Mouse (Mus musculus): ENCODE data around the gene Fhit. TPM values are rescaled to one million over a fixed set of nuclear protein-coding genes. Genes with fewer than 3 reads are reported as not detected.

The Fhit gene
- polyA plus RNA-seq, 1 experiment from 2014 or later, result 21.4 TPM

DNA sequence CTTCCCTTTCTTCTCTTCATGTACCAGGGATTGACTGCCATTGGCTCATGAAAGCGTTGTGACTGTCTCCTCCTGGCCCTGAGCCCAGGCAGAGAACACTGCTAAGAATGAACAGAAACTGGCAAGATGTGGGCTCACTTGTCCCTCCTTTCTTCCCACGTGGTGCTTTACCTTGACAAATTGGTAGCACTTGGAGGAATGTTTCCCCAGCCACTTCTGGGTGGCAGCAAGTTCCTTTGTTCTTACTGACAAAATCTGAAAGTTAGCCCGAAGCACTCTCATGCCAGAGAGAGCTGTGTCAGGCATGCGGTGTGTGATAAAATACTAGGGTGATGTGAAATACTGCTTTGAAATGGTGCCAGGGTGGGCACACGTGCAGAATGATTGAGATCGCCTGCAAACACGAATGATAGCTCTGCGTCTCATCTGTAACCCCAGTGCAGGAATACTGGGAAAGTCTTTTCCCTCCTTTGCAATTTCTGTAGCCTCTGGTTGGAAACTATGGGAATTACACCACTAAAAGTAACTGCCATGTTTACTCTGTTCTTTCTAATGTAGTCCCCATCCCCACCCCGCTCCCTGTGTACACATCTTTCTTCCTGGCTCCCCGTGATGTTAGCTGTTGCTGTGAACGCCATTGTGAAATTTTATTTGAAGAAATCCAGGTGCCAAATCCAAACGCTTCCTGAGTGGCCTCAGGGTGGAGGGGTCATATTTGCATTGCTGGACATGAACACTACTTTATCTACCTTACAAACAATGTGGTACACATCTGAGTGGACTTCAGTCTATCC, 1555.1 kb downstream of the Fhit start:
- TF ChIP-seq CTCF (IDR thresholded peaks at IDR 0.05; ENCODE audit: low read depth), result no peak
- Histone ChIP-seq H3K27me3 (replicated peaks; ENCODE audit: control insufficient read depth, insufficient read depth, low read length) (no peaks in the 10 kb centered on the region), H3K9me3 (ENCODE audit: control insufficient read depth) (no peaks in the 10 kb centered on the region), H3K4me1 (replicated peaks; ENCODE audit: control insufficient read depth, insufficient read depth, low read length) (no peaks in the 10 kb centered on the region), H3K4me3 (ENCODE audit: low read depth, low read length) (no peak overlapping the region), H3K4me2 (replicated peaks; ENCODE audit: low read depth) (no peak overlapping the region), H3K27ac (ENCODE audit: low read depth, low read length) (no peak overlapping the region), H3K36me3 (ENCODE audit: control insufficient read depth, insufficient read depth) (no peaks in the 10 kb centered on the region), H3K9ac (ENCODE audit: low read depth, low read length) (no peak overlapping the region)
- WGBS, result 45% methylated on average over 12 of the region's 12 CpGs
- ATAC-seq, result no peak

DNA sequence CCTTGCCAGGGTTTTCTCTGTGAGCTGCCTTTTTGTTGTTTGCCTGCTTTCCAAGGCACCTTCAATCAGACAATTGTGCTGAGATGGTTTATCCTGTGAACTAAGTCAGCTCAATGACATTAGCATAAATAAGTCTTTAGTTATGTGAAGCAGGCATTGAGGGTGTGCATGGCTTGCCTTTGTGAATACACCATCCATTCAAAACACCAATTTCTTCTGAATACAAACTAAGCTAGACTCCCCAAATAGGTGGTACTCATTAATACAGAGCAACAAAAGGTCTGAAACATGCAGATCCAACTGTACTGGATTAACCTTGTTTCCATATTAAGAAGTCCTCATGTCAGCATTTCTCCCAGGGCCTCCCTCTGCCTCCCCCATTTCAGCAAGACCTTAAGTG, 1561.6 kb downstream of the Fhit start:
- no peak overlapping the region for H3K27ac ChIP-seq (ENCODE audit: low read depth, low read length)
- H3K27me3 ChIP-seq (replicated peaks; ENCODE audit: control insufficient read depth, insufficient read depth, low read length), result no peaks in the 10 kb centered on the region
- ATAC-seq, result no peak
- no peak overlapping the region for H3K4me3 ChIP-seq (ENCODE audit: low read depth, low read length)
- H3K9me3 ChIP-seq (ENCODE audit: control insufficient read depth), result no peaks in the 10 kb centered on the region
- no peak overlapping the region for H3K9ac ChIP-seq (ENCODE audit: low read depth, low read length)
- no peak for TF ChIP-seq CTCF (IDR thresholded peaks at IDR 0.05; ENCODE audit: low read depth)
- H3K4me2 ChIP-seq (replicated peaks; ENCODE audit: low read depth), result no peak overlapping the region
- H3K36me3 ChIP-seq (ENCODE audit: control insufficient read depth, insufficient read depth), result no peaks in the 10 kb centered on the region
- H3K4me1 ChIP-seq (replicated peaks; ENCODE audit: control insufficient read depth, insufficient read depth, low read length), result no peaks in the 10 kb centered on the region

- Histone ChIP-seq H3K4me3 (ENCODE audit: low read depth, low read length) (no peak overlapping the region), H3K4me1 (replicated peaks; ENCODE audit: control insufficient read depth, insufficient read depth, low read length) (no peaks in the 10 kb centered on the region), H3K4me2 (replicated peaks; ENCODE audit: low read depth) (no peak overlapping the region), H3K36me3 (ENCODE audit: control insufficient read depth, insufficient read depth) (no peaks in the 10 kb centered on the region), H3K9ac (ENCODE audit: low read depth, low read length) (no peak overlapping the region), H3K9me3 (ENCODE audit: control insufficient read depth) (no peaks in the 10 kb centered on the region), H3K27ac (ENCODE audit: low read depth, low read length) (no peak overlapping the region), H3K27me3 (replicated peaks; ENCODE audit: control insufficient read depth, insufficient read depth, low read length) (no peaks in the 10 kb centered on the region)
- WGBS, result 71% methylated on average over 5 of the region's 5 CpGs
- no peak for ATAC-seq
- no peak for TF ChIP-seq CTCF (IDR thresholded peaks at IDR 0.05; ENCODE audit: low read depth)
These were observed 1564.3 kb downstream of the Fhit start for GRCm38 (mm10) chr14:9597460-9597977.

- H3K4me1 ChIP-seq (replicated peaks; ENCODE audit: control insufficient read depth, insufficient read depth, low read length), result no peaks in the 10 kb centered on the region
- TF ChIP-seq CTCF (IDR thresholded peaks at IDR 0.05; ENCODE audit: low read depth), result no peak
- no peak overlapping the region for H3K4me3 ChIP-seq (ENCODE audit: low read depth, low read length)
- ATAC-seq, result 0 out of 2 replicates have a peak, but pooled peaks have one; percentile 38
- no peaks in the 10 kb centered on the region for H3K27me3 ChIP-seq (replicated peaks; ENCODE audit: control insufficient read depth, insufficient read depth, low read length)
- no peak overlapping the region for H3K4me2 ChIP-seq (replicated peaks; ENCODE audit: low read depth)
- no peaks in the 10 kb centered on the region for H3K36me3 ChIP-seq (ENCODE audit: control insufficient read depth, insufficient read depth)
- no peaks in the 10 kb centered on the region for H3K9me3 ChIP-seq (ENCODE audit: control insufficient read depth)
- no peak overlapping the region for H3K9ac ChIP-seq (ENCODE audit: low read depth, low read length)
- 78% methylated on average over 1 of the region's 1 CpGs for WGBS
- H3K27ac ChIP-seq (ENCODE audit: low read depth, low read length), result no peak overlapping the region
These were observed 1572.7 kb downstream of the Fhit start for GRCm38 (mm10) chr14:9589121-9589520.

GRCm38 (mm10) chr14:9587900-9588299, 1573.9 kb downstream of the Fhit start:
- no peak for TF ChIP-seq CTCF (IDR thresholded peaks at IDR 0.05; ENCODE audit: low read depth)
- no peaks in the 10 kb centered on the region for H3K27me3 ChIP-seq (replicated peaks; ENCODE audit: control insufficient read depth, insufficient read depth, low read length)
- no peak overlapping the region for H3K4me2 ChIP-seq (replicated peaks; ENCODE audit: low read depth)
- no peaks in the 10 kb centered on the region for H3K9me3 ChIP-seq (ENCODE audit: control insufficient read depth)
- no peak overlapping the region for H3K27ac ChIP-seq (ENCODE audit: low read depth, low read length)
- 92% methylated on average over 4 of the region's 4 CpGs for WGBS
- H3K36me3 ChIP-seq (ENCODE audit: control insufficient read depth, insufficient read depth), result no peaks in the 10 kb centered on the region
- no peak for ATAC-seq
- H3K4me1 ChIP-seq (replicated peaks; ENCODE audit: control insufficient read depth, insufficient read depth, low read length), result no peaks in the 10 kb centered on the region
- no peak overlapping the region for H3K4me3 ChIP-seq (ENCODE audit: low read depth, low read length)
- no peak overlapping the region for H3K9ac ChIP-seq (ENCODE audit: low read depth, low read length)

DNA sequence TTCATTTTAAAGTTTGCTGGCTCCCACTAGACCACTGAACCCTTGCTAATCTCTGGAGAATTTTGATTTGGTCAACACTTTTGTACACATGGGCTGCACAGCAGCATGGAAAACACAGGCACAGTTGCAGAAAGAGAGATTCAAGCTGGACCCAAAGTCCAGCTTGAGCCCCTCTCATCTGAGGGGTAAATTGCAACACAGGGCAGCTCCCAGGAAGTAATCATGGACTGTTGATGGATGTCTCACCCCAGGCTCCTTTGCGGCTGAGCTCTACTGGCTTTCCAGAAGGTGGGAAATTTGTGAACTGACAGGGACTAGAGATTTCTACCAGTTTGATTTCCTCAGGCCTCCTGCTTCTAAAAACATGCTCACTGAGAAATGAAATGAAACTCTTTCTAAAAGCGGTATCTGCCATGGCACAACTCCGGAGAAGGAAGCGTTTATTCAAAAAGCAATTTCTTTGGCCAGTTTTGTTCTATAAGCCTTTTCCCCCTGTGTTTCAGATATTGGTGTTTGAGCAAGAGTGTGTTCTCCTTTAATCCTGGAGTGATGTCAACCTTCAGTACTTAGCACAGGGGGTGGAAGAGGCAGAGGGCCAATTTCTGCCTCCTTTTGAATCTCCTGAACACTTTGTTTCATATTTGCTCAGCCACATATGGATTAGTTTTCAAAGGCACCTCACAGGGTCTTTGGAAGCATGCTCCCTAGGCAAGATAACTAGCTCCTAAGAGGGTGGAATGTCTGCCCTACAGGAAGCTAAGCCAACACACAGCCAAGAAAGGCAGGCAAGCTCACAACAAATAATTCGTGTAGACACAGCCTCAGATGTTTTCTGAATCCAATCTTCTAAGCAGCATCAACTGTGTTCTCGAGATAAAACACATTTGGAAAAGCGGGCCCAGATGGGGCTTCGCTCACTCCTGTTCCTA, 1578.3 kb downstream of the Fhit start:
- Histone ChIP-seq H3K36me3 (ENCODE audit: control insufficient read depth, insufficient read depth) (no peaks in the 10 kb centered on the region), H3K27ac (ENCODE audit: low read depth, low read length) (no peak overlapping the region), H3K9me3 (ENCODE audit: control insufficient read depth) (no peaks in the 10 kb centered on the region), H3K27me3 (replicated peaks; ENCODE audit: control insufficient read depth, insufficient read depth, low read length) (no peaks in the 10 kb centered on the region), H3K4me3 (ENCODE audit: low read depth, low read length) (no peak overlapping the region), H3K4me1 (replicated peaks; ENCODE audit: control insufficient read depth, insufficient read depth, low read length) (no peaks in the 10 kb centered on the region), H3K9ac (ENCODE audit: low read depth, low read length) (no peak overlapping the region), H3K4me2 (replicated peaks; ENCODE audit: low read depth) (no peak overlapping the region)
- no peak for TF ChIP-seq CTCF (IDR thresholded peaks at IDR 0.05; ENCODE audit: low read depth)
- 80% methylated on average over 8 of the region's 8 CpGs for WGBS
- ATAC-seq, result no peak
